Mouse (Mus musculus) frontal cortex, postnatal 14 days (tissue): Measurements from ENCODE around the gene Axin2.
A peak's percentile ranks its signal among the peaks of the same experiment; 100 is the strongest.
"Not testable (repeated sequence)": the region's sequence is repeated elsewhere in the genome, so short reads cannot be mapped to it uniquely, and the experiment has no call there.

Source experiments
- DNase-seq, 2 experiments: peaks; one replicate each; pipeline ENCODE4 v3.0.0; 2022; ENCODE audit warnings: low spot score in 2 of 2

The Axin2 gene

GRCm38 (mm10) chr11:108920158-108920635 lies at the start of gene Axin2:
Gene Axin2 (plus strand): TSS chr11:108920349.
- DNase-seq = peak; percentile 83 to 84

- DNase-seq = not testable (repeated sequence)
Observed at GRCm38 (mm10) chr11:108871284-108871683, 48.9 kb upstream of the Axin2 start.

DNA sequence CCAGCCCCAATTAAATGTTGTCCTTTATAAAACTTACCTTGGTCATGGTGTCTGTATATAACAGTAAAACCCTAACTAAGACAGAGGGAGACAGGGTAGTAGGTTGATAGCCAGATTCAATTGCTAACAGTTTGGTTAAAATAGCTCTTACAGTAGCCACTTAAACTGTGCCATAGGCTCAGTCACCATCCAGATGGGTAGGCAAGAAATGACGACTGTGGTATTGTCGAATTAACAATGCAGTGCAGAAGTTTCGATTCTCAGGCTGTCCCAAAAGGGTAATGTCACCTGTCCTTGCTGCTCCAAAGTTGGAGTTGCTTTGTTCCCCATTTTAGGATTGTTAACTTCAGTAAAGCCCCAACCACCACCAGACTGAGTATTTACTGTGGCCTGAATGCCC lies 48.4 kb upstream of the Axin2 start:
- no peak for DNase-seq

DNA sequence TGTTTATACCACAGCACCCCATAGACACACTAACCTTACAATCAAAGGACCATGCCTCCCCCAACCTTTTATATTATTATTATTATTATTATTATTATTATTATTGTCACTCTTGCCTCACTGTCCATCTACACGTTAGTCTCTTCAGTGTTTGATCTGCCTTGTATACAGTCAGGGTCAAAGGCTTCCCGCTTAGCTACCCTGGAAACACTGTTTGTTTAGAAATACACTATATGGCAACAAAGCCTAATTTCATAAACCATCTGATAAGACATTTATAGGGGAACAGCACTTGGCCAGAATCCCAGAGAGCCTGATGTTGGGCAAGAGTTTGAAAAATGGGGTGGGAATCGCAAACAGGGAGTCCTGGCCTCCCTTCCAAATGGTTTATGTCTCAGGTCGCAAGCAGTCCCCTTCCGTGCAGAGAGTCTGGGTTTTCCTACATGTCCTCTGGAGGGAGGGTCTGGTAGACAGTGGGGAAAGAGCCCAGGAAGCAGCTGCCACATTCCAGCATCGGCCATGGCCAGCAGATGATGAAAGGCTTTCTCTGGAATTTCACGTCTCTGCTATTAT lies 43.4 kb upstream of the Axin2 start:
- no peak for DNase-seq

- no peak for DNase-seq
Observed at GRCm38 (mm10) chr11:108877520-108877919, 42.6 kb upstream of the Axin2 start.

GRCm38 (mm10) chr11:108880546-108880945 lies 39.6 kb upstream of the Axin2 start:
- no peak for DNase-seq

DNA sequence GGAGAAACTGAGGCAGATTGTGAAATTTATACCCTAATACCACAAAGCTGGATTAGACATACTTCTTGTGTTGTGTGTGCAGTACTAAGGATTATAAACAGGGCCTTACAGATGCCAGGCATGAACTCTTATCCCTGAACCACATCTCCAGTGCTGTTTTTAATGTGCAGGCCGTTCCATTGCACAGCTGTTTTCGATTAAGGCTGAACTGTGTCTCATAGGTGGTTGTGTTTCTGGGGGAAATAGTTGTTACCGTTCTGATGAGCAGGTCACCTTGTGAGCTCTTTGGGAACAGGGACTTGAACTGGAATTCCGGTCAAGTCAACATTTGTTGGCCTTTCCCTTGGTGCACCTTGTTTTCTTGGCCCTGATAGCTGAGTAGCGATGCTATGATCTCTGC lies 38.5 kb upstream of the Axin2 start:
- DNase-seq = no peak

- DNase-seq = no peak
Observed at GRCm38 (mm10) chr11:108885276-108885896, 34.8 kb upstream of the Axin2 start.

- no peak for DNase-seq
Observed at GRCm38 (mm10) chr11:108886060-108886459, 34.1 kb upstream of the Axin2 start.

GRCm38 (mm10) chr11:108889121-108889520 lies 31.0 kb upstream of the Axin2 start:
- no peak for DNase-seq

DNA sequence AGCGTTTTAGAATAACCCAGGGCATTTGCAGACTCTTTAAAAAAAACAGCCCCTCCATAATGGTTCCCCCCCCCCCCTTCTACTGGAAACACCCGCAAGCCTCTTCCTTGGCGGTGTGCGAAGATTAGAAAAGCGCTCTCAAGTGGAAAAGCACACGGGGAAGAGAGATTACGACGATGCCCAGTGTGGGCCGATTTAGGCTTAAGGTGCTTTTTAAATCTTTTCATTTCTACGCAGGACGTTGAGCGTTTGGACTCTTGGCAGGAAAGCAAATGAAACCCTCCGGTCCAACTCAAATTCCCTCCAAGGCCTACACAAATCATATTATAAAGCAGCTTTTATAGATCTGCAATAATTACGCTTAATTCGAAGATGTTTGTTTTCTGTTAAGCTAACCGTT lies 29.6 kb upstream of the Axin2 start:
- no peak for DNase-seq

- no peak for DNase-seq
Observed at GRCm38 (mm10) chr11:108891111-108891870, 28.9 kb upstream of the Axin2 start.

DNA sequence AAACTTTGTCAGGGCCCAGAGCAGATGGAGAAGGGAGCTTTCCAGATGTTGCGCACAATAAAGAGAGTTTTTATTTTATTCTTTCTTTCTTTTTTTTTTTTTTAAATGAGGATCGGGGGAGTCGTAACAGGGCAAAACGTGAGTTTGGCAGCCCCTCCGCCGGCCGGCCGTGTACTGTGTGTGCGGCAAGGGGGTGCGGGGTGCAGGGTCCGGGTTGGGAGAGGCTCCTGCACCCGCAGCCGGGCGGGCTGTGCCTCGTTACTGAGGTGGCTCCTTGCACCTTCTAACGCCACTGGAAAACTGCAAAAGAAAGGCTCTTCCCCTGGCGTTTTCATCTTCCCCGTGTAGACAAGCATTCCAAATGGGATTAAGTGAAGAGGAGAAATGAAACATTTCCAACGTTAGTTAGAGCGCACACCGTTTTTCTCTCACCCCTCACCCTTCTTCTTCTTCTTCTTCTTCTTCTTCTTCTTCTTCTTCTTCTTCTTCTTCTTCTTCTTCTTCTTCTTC lies 28.2 kb upstream of the Axin2 start:
- DNase-seq = no peak

DNA sequence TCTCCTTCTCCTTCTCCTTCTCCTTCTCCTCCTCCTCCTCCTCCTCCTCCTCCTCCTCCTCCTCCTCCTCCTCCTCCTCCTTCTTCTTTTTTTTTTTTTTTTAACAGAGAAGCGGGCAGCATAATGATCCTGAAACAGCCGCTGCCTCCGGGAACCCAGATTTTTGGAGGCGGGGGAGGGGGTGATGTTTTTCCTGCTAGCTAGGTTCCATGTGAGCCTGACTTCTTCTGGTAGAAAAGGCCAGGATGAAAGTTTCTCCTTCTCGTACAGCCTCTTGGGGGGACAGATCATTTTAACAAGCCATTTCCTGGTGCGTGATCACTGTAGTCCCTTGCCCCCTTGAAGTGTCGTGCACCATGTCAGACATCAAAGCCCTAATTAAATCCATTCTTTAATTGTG lies 27.7 kb upstream of the Axin2 start:
- no peak for DNase-seq

DNA sequence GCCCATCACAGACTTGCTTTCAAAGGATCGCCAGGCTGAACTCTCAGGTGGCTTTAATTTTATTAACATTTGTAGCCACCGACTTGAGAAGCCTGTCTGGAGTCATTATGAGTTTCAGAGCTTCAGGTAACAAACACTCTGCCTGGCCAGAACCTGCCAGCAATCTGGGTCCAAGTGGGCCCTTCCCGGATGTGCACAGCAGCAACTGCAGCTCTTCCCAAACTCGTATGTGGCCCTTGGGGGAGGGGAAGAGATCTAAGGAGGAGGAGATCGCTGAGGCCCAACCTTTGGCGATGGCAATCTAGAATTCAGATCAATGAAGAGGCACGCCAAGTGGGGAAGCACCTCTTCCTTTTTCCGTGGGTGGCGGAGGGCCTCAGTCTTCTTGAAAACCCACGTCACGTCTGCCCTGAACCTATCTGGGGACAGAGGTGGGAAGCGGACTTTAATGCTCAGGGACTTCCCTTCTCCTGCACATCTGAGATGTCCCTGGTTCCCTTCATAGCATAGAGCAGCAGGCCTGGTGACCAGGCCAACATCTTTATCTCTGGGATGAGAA lies 26.8 kb upstream of the Axin2 start:
- no peak for DNase-seq

DNA sequence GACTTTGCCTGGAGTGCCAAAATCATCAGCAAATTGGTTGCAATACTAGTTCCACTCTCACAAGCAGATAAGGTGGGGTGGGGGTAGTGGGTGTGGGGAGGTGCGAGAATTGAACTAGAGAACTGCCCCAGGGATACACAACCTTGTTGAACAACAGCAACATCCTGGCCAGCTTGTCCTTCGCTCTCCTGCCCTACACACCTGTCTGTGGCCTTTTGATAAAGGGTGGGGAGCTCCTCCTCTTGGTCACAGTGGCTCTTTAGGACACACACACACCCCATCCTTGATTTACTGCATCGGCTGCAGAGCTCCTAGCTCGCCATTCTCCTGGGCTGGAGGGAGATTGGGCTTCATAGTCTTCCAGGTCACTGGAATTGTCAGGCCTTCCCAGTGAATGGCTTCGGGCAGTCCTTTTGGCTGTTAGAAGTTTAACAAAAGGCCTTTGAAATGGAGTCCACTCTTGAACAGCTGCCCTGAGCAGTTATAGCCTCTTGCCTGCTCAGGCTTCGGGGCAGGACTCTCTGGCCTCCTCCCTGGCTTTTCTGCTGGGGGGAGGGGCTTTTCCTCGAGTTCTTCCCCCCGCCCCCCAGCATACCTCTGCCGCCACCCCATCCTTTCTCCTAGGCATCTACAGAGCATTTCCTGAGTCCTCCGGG lies 26.2 kb upstream of the Axin2 start:
- DNase-seq = no peak

DNA sequence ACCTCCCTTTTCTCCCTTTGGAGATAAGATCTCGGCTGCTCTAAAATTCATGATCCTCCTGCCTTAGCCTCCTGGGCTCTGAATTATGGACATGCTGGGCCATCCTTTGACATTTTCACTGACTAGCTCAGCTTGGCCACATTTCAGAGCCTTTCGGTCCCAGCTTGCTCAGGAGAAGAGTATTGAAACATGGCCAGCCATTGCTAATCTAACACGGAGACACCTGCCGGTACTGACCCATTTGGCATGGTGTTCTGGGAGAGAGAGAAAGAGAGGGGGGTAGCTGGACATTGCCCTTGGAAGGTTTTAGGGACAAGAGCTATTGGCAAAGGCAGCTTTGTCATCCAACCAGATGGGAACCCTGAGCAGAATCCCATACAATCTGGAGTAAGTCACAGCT lies 23.1 kb upstream of the Axin2 start:
- no peak for DNase-seq

DNA sequence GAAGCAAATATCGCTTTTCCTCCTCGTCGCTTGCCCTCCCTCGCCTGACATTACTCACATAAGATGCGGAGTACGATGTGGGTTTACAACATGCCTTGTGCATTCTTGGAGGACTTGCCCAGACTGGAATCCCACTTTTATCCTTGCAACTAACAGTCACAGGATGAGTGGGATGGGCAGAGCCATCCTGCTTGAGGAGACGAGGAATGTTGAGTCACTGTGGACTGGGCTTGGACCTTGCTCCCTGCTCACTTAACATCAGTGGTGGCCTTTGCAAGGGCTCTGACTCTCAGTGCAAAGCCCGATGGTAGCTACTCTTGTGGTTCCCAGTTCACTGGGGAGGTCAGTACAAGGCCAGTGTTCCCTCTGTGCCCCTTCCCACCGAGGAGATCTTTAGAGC lies 22.1 kb upstream of the Axin2 start:
- DNase-seq = no peak

GRCm38 (mm10) chr11:108898483-108898882 lies 21.7 kb upstream of the Axin2 start:
- no peak for DNase-seq

DNA sequence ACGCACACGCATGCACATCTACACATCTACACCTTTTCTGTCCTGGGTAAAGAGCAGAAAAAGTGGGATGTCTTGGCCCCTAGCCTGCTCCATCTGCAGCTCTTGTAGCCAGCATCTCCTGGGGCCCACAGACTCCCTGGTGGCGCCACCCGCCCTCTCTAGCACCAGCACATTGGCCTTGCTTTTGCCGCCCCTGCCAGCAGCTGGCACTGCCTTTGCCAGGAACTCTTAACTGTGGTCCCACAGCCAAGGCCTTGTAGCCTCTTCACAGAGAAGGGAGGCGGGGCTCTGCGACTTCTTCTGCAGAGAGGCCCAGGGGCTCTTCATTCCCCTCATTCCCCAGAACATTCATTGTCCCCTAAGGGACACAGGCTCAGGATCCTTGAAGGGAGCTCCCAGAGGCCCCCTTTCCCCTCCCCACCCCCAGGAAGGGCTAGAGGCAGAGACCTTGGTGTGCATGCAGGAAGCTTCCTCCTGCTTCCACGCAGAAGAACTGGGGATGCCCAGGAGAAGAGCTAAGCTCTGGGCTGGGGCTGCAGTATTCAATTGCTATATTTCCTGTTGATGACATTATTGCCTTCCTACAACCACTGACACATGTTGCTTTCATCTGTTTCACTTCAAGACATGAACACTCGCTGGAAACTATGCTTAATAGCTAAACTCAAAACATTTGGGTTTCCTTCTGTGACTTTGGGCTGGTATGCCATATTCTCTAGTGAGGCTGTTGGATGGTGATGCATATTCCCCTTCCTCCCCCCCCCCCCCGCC lies 19.2 kb upstream of the Axin2 start:
- peak in 1 of 2 experiments; percentile 39 for DNase-seq

- DNase-seq = no peak
Observed at GRCm38 (mm10) chr11:108901670-108902069, 18.5 kb upstream of the Axin2 start.
